Mouse (Mus musculus) testis, postnatal 10 days (tissue): ENCODE data around the gene Pou5f1.
A peak's percentile ranks its signal among the peaks of the same experiment; 100 is the strongest.

Experiments used
- DNase-seq: peaks from one replicate; pipeline ENCODE4 v3.0.0; 2021; ENCODE audit warnings: low spot score

Gene Pou5f1

GRCm38 (mm10) chr17:35513886-35514285 is 8.1 kb downstream of the Pou5f1 start:
- DNase-seq: peak; percentile 91

DNA sequence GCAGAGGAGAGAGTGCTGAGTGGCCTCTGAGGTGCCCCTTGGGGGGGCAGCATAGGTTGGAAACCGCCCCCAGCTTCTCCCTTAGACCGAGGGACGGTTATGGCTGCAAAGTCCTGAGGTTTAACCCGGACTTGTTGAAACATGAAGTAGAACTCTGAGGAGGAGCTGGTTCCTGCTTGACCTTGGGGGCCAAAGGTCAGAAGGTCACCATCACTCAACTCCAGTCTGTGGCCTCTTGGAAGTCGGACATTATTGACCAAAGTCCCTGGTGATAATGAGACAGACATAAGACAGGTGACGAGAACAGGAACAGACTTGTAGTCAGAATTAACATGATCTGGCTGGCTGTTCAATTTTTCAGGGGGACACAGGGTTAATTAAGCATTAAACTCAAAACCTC is 8.9 kb downstream of the Pou5f1 start:
- no peak for DNase-seq

GRCm38 (mm10) chr17:35515911-35516640 is 10.3 kb downstream of the Pou5f1 start:
- no peak for DNase-seq

DNA sequence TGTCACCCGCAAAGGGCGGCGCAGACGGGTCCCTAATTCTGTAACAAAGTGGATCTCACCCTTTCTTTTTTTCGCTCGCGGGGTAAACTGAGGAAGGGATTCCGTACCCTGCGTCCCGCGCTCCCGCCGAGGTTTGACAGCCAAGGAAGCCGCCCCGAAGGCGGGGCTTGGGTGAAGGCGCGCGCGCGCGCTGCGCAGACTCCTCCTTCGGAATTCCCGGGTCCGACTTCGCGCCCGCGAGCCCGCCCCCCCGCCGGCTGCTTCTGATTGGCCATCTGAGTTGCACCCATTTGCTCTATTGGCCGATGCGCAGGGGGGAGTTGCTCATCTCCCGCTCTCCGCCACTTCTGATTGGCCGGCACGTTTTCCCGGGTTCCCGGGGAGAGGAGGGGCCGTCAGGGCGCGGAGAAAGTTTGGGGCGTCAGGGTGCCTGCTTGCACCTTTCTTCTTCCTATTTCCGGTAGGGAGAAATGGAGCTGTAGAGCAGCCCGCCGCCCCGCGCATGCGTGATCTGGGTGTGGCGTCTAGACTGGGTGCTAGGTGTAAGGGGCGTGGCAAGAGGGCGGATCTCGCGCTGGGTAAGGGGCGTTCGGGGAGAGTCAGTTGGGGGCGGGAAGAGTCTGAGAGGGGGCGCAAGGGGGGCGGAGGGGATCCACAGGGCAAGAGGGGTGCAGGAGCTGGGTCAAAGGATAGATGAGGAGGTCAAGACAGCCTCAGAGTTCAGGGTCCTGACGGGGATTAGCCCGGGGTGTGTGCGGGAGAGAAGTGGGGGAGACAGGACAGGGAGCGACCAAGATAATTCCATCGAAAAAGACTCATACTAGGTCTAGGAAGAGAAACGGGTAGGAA is 11.1 kb downstream of the Pou5f1 start, which contains the start of the genes Tcf19 and Cchcr1:
Gene Tcf19, minus strand, starts transcription at position 173 of the 849 bp plus-strand sequence.
Gene Cchcr1, plus strand, starts transcription at position 449 of the 849 bp plus-strand sequence.
- DNase-seq: peak; percentile 98

- DNase-seq: no peak
Observed at GRCm38 (mm10) chr17:35517526-35517925, 11.7 kb downstream of the Pou5f1 start.

DNA sequence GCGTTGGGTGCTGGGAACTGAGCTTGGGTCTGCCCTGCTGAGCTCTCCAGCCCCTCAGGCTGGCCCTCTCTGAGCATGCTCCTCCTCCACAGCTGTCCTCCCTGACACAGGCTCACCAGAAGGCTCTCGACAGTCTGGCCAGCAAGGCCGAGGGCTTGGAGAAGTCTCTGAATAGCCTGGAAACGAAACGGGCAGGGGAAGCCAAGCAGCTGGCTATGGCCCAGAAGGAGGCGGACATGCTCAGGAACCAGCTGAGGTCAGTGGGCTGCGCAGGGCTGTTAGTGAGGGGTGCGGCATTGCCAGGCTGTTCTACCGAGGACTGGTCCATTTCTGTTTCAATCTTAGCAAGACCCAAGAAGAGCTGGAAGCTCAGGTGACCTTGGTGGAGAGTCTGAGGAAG is 18.5 kb downstream of the Pou5f1 start:
- no peak for DNase-seq

- DNase-seq: no peak
Observed at GRCm38 (mm10) chr17:35526644-35527043, 20.8 kb downstream of the Pou5f1 start.

GRCm38 (mm10) chr17:35532360-35532759 is 26.5 kb downstream of the Pou5f1 start:
- no peak for DNase-seq

DNA sequence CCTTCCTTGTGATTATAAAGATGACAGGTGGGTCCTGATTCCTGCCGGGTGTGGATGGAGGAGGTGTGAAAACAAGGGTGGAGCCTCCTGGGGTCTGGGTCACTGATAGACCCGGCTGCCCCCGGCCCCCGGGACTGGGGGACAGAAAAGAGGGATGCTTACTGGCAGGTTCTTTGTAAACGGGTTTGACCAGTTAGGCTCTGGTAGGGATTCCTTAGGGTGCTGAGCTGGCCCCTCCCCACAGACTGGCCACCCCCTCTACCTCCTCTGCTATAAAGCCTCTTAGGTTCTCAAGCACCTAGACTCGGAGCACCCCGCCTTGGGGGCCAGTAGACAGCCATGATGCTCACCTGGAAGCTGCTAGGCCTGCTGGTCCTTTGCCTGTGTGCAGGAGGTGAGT is 27.1 kb downstream of the Pou5f1 start, which contains the start of gene Psors1c2:
Gene Psors1c2, plus strand, starts transcription at position 301 of the 400 bp plus-strand sequence.
- DNase-seq: no peak

- peak; percentile 86 for DNase-seq
Observed at GRCm38 (mm10) chr17:35534343-35534742, 28.5 kb downstream of the Pou5f1 start.

GRCm38 (mm10) chr17:35537421-35537820 is 31.6 kb downstream of the Pou5f1 start:
- DNase-seq: no peak

DNA sequence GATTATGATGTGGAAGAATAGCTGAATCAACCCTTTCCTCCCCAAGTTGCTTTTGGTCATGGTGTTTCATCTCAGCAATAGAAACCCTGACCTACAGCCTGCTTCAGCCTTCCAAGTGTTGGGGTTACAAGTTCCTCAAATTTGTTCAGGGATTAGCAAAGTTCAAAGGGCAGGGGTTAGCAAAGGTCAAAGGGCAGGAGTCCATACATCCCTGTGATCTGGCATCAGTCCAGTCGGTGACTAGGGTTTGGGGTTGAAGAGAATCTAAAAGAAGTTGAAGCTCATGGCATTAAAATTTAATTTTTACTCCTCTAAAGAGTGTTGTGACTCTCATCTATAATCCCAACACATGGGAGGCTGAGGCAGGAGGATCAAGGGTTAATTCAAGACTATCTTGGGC is 32.7 kb downstream of the Pou5f1 start:
- DNase-seq: no peak

GRCm38 (mm10) chr17:35539540-35539939 is 33.7 kb downstream of the Pou5f1 start:
- no peak for DNase-seq

DNA sequence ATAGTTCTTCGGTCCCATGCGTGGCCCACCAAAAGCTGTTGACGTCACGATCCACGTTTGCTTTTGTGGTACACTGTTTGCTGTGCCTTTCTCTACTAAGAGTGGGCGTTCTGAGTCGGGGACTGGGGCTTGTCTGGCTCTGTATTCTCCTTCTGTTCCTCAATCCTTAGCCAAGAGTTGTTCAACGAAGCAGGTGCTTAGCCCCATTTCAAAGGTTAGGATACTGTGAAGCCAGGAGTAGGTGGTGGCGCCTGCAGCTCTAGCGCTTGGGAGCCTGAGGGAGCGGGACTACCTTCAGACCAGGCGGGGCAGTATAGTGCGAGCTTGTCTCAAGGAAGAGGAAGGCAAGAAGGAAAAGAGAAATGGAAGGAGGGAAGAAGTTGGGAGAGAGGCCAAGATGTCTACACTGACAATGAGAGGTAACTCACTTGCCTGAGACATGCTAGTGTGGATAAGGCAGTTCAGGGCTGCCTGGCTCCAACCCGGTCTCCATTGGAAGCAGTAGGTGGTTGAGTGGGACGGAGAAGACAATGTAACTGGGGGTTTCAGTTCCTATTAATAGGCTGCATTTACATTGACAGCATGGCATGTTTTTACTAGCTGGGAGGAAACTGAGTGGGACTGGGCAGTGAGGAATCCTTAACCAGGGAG is 37.1 kb downstream of the Pou5f1 start:
- no peak for DNase-seq

DNA sequence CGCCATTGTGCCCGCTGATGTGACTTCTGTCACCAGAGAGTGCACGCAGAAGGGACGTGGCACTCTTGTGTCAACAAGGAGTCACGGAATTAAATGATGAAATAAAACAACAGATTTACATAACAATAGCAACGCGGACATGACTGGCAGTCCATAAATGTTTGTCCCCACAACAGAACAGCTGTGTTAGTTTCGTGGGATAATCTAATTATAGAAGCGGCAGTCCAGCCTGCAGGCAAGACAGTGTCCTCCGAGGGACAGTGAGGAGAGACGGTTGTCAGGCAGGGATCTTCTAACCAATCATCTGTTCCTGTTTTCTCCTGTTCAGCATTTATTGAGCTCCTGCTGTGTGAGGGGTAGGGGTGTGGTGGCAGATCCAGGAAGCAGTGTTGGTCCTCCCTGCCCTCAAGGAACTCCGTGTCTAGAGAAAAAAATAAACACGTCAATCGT is 37.6 kb downstream of the Pou5f1 start:
- DNase-seq: no peak

DNA sequence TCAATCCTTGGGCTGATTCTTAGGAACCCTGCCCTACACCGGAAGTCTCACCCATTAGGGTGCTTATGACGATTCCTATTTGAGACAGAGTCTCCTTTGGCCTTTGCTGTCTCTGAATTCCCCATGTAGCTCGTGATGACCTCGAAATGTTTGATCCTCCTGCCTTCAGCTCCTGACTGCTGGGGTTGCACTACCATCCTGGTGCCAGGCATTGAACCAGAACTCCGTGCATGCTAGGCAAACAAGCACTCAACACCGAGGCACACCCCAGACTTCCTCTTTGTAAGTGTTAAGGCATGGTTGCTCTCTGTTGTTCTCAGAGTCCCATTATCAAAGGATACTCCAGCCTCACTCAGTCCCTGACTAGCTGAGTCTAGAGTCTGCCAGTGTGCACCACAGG is 38.2 kb downstream of the Pou5f1 start:
- no peak for DNase-seq

DNA sequence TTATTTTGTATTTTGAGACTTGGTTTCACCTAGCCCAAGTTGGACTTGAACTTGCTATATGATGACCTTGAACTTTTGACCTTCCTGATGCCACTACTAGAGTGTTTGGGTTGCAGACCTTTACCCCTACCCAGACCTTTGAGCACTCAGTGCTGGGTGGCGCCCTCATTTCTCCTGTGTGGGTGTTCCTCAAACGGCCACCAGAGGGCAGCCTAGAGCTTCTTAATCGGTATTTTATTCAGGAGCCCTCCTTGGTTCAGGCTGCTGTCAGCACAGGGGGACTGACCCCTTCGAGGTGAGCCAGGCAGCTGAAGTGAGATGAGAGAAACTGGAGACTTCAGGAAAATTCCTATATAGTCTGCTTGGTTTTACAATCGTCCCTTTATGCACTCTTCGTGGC is 38.9 kb downstream of the Pou5f1 start:
- DNase-seq: peak; percentile 83

- no peak for DNase-seq
Observed at GRCm38 (mm10) chr17:35547465-35547864, 41.6 kb downstream of the Pou5f1 start.

DNA sequence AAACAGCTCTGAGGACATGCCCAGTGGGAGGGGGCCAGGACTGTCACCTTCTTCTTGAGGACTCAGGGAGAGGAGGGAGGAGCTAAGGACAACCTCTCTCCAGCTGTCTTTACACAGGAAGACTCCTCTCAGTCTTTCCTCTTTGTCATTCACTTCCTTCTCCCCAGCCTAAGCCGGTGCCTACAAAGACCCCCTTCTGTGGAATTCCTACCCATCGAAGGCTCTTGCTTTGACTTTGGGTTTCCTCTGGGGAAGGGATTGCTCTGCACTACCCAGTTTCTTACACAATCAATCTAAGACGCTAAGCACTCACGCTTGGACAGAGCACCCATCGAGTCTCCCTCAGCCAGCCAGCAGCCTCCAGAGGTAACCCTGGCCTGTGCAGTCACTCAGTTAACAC is 42.8 kb downstream of the Pou5f1 start:
- no peak for DNase-seq

DNA sequence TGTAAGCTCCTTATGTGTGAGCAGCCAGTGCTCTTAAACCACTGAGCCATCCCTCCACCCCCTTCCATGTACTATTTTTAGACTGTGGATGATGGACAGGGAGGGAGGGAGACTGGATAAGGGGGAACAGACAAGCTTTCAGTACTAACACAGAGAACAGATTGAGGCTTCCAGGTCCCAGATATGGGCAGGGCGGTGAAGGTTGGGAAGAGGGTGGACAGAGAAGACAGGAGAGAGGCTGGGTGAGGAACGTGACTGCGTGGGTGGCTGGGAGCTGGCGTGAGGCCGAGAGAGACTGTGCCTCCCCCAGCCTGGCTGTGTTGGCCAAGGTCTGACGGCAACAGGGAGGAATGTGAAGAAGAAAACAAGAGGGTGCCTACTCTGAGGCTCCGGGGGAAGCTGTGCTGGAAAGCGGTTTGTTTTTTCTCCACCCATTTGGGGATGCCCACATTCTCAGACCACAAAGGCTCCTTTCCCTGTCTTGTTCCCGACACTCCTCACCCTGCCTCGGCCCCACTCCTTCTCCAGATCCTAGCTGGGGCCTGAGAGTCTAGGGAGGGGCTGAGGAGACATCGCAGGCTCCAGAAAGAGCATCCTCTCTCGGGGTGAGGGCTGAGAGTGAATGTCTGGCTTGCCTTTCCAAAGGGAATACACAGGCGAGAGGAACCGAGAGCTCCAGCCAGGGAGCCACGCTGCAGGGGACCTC is 43.8 kb downstream of the Pou5f1 start:
- DNase-seq: peak; percentile 94

- DNase-seq: no peak
Observed at GRCm38 (mm10) chr17:35550143-35550494, 44.3 kb downstream of the Pou5f1 start.

GRCm38 (mm10) chr17:35550871-35551270 is 45.1 kb downstream of the Pou5f1 start:
- no peak for DNase-seq
